Mouse (Mus musculus) sigmoid colon, adult 10 weeks (tissue): ENCODE data around the gene Larp1. TPM values are rescaled to one million over a fixed set of nuclear protein-coding genes. Genes with fewer than 3 reads are reported as not detected.

Experiments
- polyA plus RNA-seq: library from polyadenylated mRNA; stranded (reverse); fragments of 350-450 nt; fragmentation: Illumina TruSeq; extraction: RNeasy Lipid Tissue Mini Kit (QIAGEN cat#74804); gene quantifications from one replicate; pipeline ENCODE4 v1.2.3, GENCODE M21; 2014; ENCODE audit warnings: low read depth, low replicate concordance

Gene Larp1
- polyA plus RNA-seq = 24.4 TPM

GRCm38 (mm10) chr11:58009051-58009515 lies at the start of gene Larp1:
Larp1 (plus strand) TSS chr11:58009064.

GRCm38 (mm10) chr11:58093021-58093528 lies 84.2 kb downstream of the Larp1 start, which contains the start of gene Gm12248:
Gm12248 (minus strand) TSS chr11:58093134.

GRCm38 (mm10) chr11:58103697-58104306 lies 94.9 kb downstream of the Larp1 start, which contains the start of gene Cnot8:
Cnot8 (plus strand) TSS chr11:58104153.

Other genes starting within 250 kb of the Larp1 start
- 4.0 TPM for gene Sap30l, start 207.4 kb upstream of the Larp1 start, polyA plus RNA-seq
- 1.5 TPM for gene Hand1, start 176.2 kb upstream of the Larp1 start, polyA plus RNA-seq
- not detected for gene Gm12248, start 84.1 kb downstream of the Larp1 start, polyA plus RNA-seq
- 26.2 TPM for gene Cnot8, start 95.1 kb downstream of the Larp1 start, polyA plus RNA-seq
- 3.5 TPM for gene Gemin5, start 159.5 kb downstream of the Larp1 start, polyA plus RNA-seq
- 27.6 TPM for gene Mrpl22, start 162.6 kb downstream of the Larp1 start, polyA plus RNA-seq
- gene Igtp, start 190.5 kb downstream of the Larp1 start, polyA plus RNA-seq = 19.7 TPM
- 35.9 TPM for gene Irgm2, start 190.6 kb downstream of the Larp1 start, polyA plus RNA-seq